Mouse (Mus musculus) MEL (cell line): Measurements from ENCODE around the gene Rgs12.

ENCODE experiments used
- CHD2 ChIP-seq: IDR thresholded peaks from 2 replicates; pipeline ENCODE4 v1.6.1; 2011; ENCODE audit warnings: low read length, improper control_type of control experiment
- CTCF ChIP-seq, 3 experiments: IDR thresholded peaks in 2 of 3; conservative IDR thresholded peaks in 1 of 3; 2 replicates each; pipeline ENCODE4 v1.5.1; 2011 to 2012; ENCODE audit warnings: low read length in 3 of 3, low read depth in 2 of 3, mild to moderate bottlenecking in 2 of 3, improper control_type of control experiment in 1 of 3, inconsistent platforms in 1 of 3, mixed read lengths in 1 of 3, moderate library complexity in 1 of 3; ENCODE audit not compliant: control insufficient read depth in 1 of 3, insufficient read depth in 1 of 3, poor library complexity in 1 of 3, severe bottlenecking in 1 of 3
- HCFC1 ChIP-seq: IDR thresholded peaks from 2 replicates; pipeline ENCODE4 v1.6.1; 2012; ENCODE audit warnings: low read depth, mild to moderate bottlenecking, inconsistent platforms, low read length, improper control_type of control experiment, moderate library complexity
- POLR2A ChIP-seq, 2 experiments: IDR thresholded peaks; 2 replicates each; pipeline ENCODE4 v1.6.1; 2011 to 2012; ENCODE audit warnings: low read length in 2 of 2, mild to moderate bottlenecking in 2 of 2, control low read depth in 1 of 2, improper control_type of control experiment in 1 of 2, low read depth in 1 of 2, moderate library complexity in 1 of 2; ENCODE audit not compliant: control insufficient read depth in 1 of 2, insufficient read depth in 1 of 2, poor library complexity in 1 of 2

GRCm38 (mm10) chr5:34974773-34975443, 25.7 kb downstream of the Rgs12 start:
- TF ChIP-seq CTCF (IDR thresholded peaks at IDR 0.05 in 2 of 3, conservative IDR thresholded peaks at IDR 0.05 in 1 of 3; ENCODE audit: control insufficient read depth in 1 of 3, insufficient read depth in 1 of 3, low read depth in 2 of 3, low read length in 3 of 3, poor library complexity in 1 of 3, severe bottlenecking in 1 of 3) (no peak), CHD2 (no peak), POLR2A (IDR thresholded peaks at IDR 0.05; ENCODE audit: control insufficient read depth in 1 of 2, insufficient read depth in 1 of 2, low read depth in 1 of 2, low read length in 2 of 2, poor library complexity in 1 of 2) (no peak), HCFC1 (no peak; the same call in 1 of the 2 replicates)
